Mouse (Mus musculus): ENCODE measurements at regions not wholly inside any gene's neighbourhood (a gene's known extent, or its start where the extent isn't known, plus 50 kb on each side); places are given as distances from the start of the nearest gene placed in this dataset.

DNA sequence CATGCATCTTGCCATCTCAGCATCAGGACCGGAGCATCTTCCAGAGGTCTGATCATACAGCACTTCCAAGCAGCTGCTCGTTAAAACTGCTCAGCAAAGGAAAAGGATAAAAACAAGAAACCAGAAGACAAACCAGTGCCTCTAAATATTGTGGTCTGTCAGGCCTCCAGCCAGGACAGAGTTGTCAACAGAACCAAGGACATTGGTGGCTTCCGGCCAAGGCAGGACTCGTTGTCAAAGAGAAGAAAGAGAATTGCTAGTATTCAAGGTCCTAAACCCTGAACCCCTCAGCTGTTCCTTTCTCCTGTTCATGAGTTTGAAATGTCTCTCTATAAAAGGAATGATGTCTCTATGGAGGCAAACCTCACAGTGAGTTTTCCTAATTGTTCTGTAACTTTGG, 155.0 kb downstream of the Sp3 start:
- Histone ChIP-seq H3K4me2 (no peak overlapping the region), H3K9ac (no peak overlapping the region), H3K27me3 (0 out of 2 replicates have a peak, but pooled peaks cover 3% of the 10 kb centered on the region), H3K9me3 (no peaks in the 10 kb centered on the region), H3K27ac (no peak overlapping the region), H3K4me1 (replicated peaks) (0 out of 2 replicates have a peak, but pooled peaks cover 2% of the 10 kb centered on the region), H3K4me3 (no peak overlapping the region), H3K36me3 (no peaks in the 10 kb centered on the region)
- ATAC-seq (ENCODE audit: low FRiP score): no peak
- 73% methylated on average over 4 of the region's 4 CpGs for WGBS

DNA sequence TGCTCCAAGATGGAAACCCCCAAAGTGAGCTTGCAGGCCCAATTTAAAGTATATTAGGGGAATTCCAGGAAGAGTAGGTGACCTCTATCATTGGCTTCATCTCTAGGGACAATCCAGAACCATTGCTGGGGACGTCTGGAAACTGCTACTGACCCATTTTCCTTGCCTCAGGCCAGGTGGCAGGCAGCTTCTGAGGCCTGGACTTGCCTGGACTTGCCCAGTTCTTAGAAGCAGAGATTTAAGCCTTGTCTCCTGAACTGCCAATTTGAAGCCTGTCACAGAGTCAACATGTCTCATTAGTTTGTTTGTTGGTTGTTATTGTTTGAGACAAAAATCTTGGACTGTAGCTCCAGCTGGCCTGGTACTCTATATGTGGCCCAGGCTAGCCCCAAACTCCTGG, 151.1 kb downstream of the Sp3 start:
- 0 out of 2 replicates have a peak, but pooled peaks cover 3% of the 10 kb centered on the region for H3K27me3 ChIP-seq
- ATAC-seq (ENCODE audit: low FRiP score): no peak
- H3K9me3 ChIP-seq: no peaks in the 10 kb centered on the region
- WGBS: 39% methylated on average over 1 of the region's 1 CpGs
- H3K27ac ChIP-seq: no peak overlapping the region
- no peaks in the 10 kb centered on the region for H3K36me3 ChIP-seq
- no peak overlapping the region for H3K9ac ChIP-seq
- H3K4me3 ChIP-seq: no peak overlapping the region
- no peak overlapping the region for H3K4me2 ChIP-seq
- H3K4me1 ChIP-seq (replicated peaks): 0 out of 2 replicates have a peak, but pooled peaks cover 2% of the 10 kb centered on the region

DNA sequence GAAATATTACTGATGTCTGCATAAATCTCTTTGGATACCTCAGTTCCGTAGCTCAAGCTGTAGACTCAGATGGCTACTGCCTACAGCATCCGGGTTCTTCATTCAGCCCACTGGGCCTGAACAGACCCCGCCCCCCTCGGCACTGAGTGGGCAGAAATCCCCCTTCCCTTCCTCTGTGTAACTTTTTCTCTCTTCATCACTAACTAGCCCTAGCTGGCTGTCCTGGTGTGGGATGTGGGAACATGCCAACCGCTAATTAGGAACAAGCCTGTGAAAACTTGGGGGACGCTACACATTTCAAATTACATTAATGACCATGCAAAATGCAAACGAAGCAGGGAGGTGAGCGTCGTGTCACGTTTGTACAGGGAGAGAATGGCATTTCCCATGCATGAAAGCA, 147.5 kb downstream of the Sp3 start:
- no peak for ATAC-seq (ENCODE audit: low FRiP score)
- 71% methylated on average over 10 of the region's 10 CpGs for WGBS
- H3K9ac ChIP-seq: no peak overlapping the region
- no peaks in the 10 kb centered on the region for H3K9me3 ChIP-seq
- H3K27ac ChIP-seq: no peak overlapping the region
- H3K4me2 ChIP-seq: no peak overlapping the region
- no peak overlapping the region for H3K4me3 ChIP-seq
- no peaks in the 10 kb centered on the region for H3K36me3 ChIP-seq
- no peaks in the 10 kb centered on the region for H3K27me3 ChIP-seq
- H3K4me1 ChIP-seq (replicated peaks): peaks cover 1% of the 10 kb centered on the region; the same call in 1 of the 2 replicates

DNA sequence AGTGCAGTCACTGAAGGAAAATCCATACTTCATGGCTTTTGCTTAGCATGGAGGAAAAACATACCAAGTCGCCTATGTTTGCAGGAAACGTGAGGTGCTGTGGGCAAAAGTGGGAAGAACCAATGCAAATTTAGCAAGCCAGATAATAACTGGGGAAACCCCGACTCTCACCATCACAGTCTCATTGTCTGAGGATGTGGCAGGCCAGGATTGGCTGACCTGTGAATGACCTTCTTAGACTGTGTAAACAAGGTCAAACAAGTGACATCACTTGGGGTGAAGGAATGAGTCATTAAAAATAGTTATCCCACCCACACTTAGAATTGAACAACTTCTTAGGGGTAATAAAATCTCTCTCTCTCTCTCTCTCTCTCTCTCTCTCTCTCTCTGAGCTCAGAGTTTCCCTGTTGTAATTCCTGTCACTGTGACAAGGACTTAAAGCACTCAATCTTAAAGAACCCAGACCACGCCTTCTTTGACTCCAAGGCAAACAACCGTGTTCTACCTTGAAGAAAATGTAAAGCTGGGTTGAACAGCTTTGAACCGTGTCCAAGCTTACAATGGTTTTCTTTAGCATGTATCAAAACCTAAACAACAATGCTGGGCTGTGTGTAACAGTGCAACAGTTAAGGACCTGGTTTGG, 142.0 kb downstream of the Sp3 start:
- H3K4me3 ChIP-seq: no peak overlapping the region
- no peak overlapping the region for H3K27ac ChIP-seq
- H3K4me1 ChIP-seq (replicated peaks): peaks cover 16% of the 10 kb centered on the region
- ATAC-seq (ENCODE audit: low FRiP score): no peak
- no peak overlapping the region for H3K4me2 ChIP-seq
- H3K9me3 ChIP-seq: no peaks in the 10 kb centered on the region; the same call in 1 of the 2 replicates
- H3K27me3 ChIP-seq: no peaks in the 10 kb centered on the region
- WGBS: 67% methylated on average over 6 of the region's 6 CpGs
- no peaks in the 10 kb centered on the region for H3K36me3 ChIP-seq
- no peak overlapping the region for H3K9ac ChIP-seq

DNA sequence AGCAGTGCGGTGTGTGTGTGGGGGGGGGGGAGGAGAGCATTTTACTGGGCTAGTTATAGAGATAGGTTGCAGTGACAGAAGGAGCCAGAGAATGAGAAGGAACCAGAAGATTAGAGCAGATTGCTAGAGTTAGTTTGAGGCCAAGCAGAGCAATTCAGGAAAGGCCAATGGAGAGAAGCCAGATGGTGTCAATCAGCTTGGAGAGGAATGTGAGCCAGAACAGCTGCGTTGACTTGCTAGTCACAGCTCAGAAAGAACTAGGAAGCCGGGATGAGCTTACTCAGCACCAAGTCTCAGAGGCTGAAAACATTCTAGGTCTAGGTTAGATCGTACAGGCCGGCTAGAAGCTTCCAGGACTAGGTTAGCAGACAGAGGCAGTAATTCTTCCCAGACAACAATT, 140.6 kb downstream of the Sp3 start:
- ATAC-seq (ENCODE audit: low FRiP score): no peak

DNA sequence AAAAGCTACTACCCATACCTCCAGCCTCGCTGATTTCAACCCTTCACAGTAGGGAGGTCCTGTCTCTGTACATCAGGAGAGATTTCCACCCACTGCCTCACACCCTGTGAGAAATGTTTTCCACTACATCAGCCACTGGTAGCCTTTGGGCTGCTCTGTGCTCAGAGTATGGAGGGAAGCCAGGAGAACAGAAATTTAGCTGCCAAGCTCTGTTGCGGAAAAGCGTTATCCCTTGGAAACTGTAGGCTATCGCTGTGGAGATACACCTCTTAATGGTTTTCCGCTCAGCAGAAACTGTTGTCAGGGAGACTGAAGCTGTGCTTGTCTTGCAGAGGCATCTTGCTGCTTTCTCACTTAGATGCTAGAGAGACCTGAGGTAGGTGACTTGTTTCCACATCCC, 138.9 kb downstream of the Sp3 start:
- 75% methylated on average over 5 of the region's 5 CpGs for WGBS
- no peak for ATAC-seq (ENCODE audit: low FRiP score)
- no peak overlapping the region for H3K4me3 ChIP-seq
- H3K9me3 ChIP-seq: no peaks in the 10 kb centered on the region; the same call in 1 of the 2 replicates
- no peaks in the 10 kb centered on the region for H3K36me3 ChIP-seq
- peaks cover 16% of the 10 kb centered on the region for H3K4me1 ChIP-seq (replicated peaks)
- H3K27me3 ChIP-seq: no peaks in the 10 kb centered on the region
- H3K9ac ChIP-seq: no peak overlapping the region
- H3K4me2 ChIP-seq: no peak overlapping the region
- peak overlapping the region; percentile 18; the same call in 1 of the 2 replicates for H3K27ac ChIP-seq

More for the DNA sequence above, 140.6 kb downstream of the Sp3 start:
- Histone ChIP-seq H3K4me2 (no peak overlapping the region), H3K36me3 (no peaks in the 10 kb centered on the region), H3K4me3 (no peak overlapping the region), H3K27me3 (no peaks in the 10 kb centered on the region), H3K4me1 (replicated peaks) (peaks cover 16% of the 10 kb centered on the region), H3K9ac (no peak overlapping the region), H3K27ac (no peak overlapping the region), H3K9me3 (no peaks in the 10 kb centered on the region; the same call in 1 of the 2 replicates)
- 87% methylated on average over 5 of the region's 5 CpGs for WGBS

DNA sequence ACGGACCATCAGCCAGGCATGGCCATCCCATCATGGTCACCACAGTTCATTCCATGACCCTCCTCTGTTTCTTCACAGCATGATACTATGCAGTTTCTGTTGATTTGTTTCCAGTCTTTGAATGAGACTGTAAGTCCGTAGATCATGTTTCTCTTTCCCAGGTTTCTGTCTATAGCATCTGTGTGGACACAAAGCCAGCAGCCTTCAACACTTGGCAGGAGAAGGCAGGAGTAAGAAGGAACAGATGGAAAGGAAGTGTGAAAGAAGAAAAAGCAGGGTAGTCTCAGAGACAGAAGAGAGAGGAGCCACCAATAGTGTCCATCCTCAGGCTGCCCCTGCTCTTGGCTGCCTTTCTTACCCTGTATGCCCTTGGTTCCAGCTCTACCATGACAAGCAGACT, 136.6 kb downstream of the Sp3 start:
- H3K27ac ChIP-seq: no peak overlapping the region
- H3K9me3 ChIP-seq: no peaks in the 10 kb centered on the region; the same call in 1 of the 2 replicates
- H3K4me3 ChIP-seq: no peak overlapping the region
- H3K9ac ChIP-seq: no peak overlapping the region
- 78% methylated on average over 2 of the region's 2 CpGs for WGBS
- no peaks in the 10 kb centered on the region for H3K27me3 ChIP-seq
- no peak overlapping the region for H3K4me2 ChIP-seq
- ATAC-seq (ENCODE audit: low FRiP score): no peak
- peaks cover 11% of the 10 kb centered on the region for H3K4me1 ChIP-seq (replicated peaks)
- no peaks in the 10 kb centered on the region for H3K36me3 ChIP-seq

DNA sequence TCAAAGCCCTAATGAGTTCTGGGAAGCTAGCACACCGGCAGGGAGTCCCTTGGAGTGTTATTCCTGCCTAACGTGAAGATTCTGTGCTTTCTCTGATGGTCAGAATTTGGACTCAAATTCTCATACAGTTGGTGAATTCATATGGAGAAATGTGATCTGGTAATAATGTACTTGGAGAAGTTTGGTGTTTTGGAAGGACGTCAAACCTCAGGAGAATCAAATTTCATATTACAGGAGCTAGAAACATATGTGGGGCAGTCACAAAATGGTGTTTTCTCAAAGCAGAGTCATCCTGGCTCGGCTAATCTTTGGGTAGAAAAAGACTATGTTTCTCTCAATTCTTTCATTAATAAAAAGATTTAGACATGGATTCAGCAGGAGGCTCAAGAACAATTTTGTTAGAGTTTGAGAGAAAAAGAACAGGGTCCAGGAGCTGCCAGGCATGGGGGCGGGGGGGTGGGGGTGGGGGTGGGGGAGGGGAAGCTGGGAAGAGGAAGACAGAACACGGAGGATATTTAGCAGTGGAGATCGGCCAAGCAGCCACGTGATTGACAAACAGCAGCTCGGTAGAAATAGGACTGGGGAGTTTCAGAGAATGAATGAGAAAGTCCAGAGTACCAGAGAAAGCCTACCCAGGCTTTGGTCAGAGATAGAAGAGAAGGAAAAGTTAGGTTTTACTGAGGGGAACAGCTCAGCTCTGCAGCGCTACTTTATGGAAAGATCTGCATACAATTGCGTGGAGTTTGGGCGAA, 130.6 kb downstream of the Sp3 start:
- 49% methylated on average over 12 of the region's 12 CpGs for WGBS
- H3K9me3 ChIP-seq: 0 out of 2 replicates have a peak, but pooled peaks cover 4% of the 10 kb centered on the region
- no peak overlapping the region for H3K9ac ChIP-seq
- no peaks in the 10 kb centered on the region; the same call in 1 of the 2 replicates for H3K4me1 ChIP-seq (replicated peaks)
- no peak for ATAC-seq (ENCODE audit: low FRiP score)
- H3K4me2 ChIP-seq: no peak overlapping the region
- H3K4me3 ChIP-seq: no peak overlapping the region
- H3K27me3 ChIP-seq: no peaks in the 10 kb centered on the region
- no peaks in the 10 kb centered on the region for H3K36me3 ChIP-seq
- no peak overlapping the region for H3K27ac ChIP-seq

DNA sequence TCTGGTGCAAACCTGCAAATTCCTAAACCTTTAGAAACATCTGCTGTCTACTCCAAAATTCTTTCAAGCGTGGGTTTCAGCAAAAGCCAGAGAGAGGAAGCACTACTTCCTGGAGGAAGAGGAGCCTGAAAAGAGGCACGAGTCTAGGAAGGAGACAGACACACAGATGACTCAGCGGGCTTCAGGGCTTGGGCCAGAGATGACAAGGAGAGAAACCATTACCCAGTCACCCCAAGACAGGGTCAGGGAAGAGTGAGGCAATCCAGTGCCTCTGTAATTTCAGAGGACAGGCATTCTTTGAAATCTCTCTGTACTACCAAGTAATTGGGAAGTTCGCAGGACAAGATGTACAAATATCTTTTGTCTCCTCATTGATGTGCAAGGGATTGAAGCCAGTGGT, 127.7 kb downstream of the Sp3 start:
- Histone ChIP-seq H3K36me3 (no peaks in the 10 kb centered on the region), H3K9ac (no peak overlapping the region), H3K27ac (no peak overlapping the region), H3K9me3 (0 out of 2 replicates have a peak, but pooled peaks cover 4% of the 10 kb centered on the region), H3K27me3 (no peaks in the 10 kb centered on the region), H3K4me3 (no peak overlapping the region), H3K4me1 (replicated peaks) (no peaks in the 10 kb centered on the region; the same call in 1 of the 2 replicates), H3K4me2 (no peak overlapping the region)
- ATAC-seq (ENCODE audit: low FRiP score): no peak
- WGBS: 87% methylated on average over 4 of the region's 4 CpGs

DNA sequence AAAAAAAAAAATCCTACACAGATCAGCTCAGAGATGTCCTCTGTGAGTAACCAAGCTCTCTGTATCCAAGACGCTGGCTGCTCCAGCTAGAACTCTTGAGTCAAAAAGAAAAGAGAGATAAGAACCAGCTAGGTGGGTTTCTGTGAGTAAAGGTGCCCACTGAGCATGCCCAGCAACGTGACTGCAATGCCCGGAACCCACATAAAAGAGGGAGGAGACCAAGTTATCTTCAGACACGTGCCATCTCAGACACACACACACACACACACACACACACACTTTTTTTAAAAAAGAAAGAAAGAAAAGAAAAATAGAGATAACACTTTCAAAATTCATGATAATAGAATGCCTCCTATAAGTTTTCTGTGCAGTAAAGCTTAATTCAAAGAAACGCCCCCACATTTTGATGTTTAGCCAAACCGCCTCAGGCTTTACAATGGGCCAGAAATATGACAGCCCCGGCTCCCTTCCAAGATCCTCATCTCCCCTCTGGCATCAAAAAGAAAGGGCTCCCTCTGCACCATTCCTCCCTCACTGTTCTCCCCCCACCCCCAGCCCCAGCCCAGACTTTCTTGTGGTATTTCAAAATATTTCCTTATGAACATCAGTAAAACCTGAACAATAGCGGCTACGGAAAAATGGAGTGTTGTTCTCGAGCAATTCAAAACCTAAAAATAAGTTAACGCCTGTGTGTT, 124.8 kb downstream of the Sp3 start:
- WGBS: 89% methylated on average over 11 of the region's 11 CpGs
- H3K9me3 ChIP-seq: 0 out of 2 replicates have a peak, but pooled peaks cover 3% of the 10 kb centered on the region
- H3K27me3 ChIP-seq: no peaks in the 10 kb centered on the region
- H3K4me3 ChIP-seq: no peak overlapping the region
- H3K4me1 ChIP-seq (replicated peaks): no peaks in the 10 kb centered on the region
- no peak overlapping the region for H3K27ac ChIP-seq
- H3K4me2 ChIP-seq: no peak overlapping the region
- no peak for ATAC-seq (ENCODE audit: low FRiP score)
- no peak overlapping the region for H3K9ac ChIP-seq
- H3K36me3 ChIP-seq: no peaks in the 10 kb centered on the region

DNA sequence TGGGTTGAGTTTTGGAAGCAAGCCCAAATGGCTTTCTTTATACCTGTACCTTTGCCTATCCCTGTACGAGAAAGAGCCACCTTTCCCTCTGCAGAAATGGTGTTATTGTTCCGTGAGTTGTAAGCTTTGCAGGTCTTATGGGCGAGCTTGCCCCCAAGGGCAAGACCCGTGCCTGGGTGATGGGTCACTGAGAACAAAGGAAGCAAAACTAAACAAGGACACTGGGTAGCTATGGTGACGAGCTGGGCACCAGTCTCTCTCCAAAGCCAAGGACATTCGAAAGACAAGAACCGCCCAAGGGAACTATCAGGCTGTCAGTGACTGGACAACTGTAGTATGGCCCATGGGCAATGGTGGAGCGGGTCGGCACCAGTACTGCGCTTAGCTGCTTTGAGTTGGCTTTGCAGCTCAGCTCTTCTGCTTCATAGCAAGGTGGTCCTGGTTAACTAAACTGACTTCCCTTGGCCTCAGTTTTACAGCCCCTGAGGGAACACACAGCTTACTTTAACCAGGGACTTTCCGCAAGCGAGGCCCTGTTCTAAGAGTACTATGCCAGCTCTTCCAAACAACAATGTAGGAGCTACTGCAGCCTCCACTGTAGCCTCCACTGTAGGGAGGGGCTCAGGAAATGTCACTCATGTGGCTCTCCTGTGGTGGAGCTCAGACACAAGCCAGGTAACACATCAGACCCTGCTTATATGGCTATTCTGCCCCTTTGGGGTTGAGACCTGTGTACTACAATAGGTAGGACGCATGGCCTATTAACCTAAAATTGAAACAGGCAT, 124.1 kb downstream of the Sp3 start:
- H3K9ac ChIP-seq: no peak overlapping the region
- H3K9me3 ChIP-seq: no peaks in the 10 kb centered on the region
- no peak for ATAC-seq (ENCODE audit: low FRiP score)
- H3K27ac ChIP-seq: no peak overlapping the region
- H3K4me3 ChIP-seq: no peak overlapping the region
- H3K36me3 ChIP-seq: no peaks in the 10 kb centered on the region
- no peak overlapping the region for H3K4me2 ChIP-seq
- H3K4me1 ChIP-seq (replicated peaks): no peaks in the 10 kb centered on the region
- 73% methylated on average over 13 of the region's 13 CpGs for WGBS
- H3K27me3 ChIP-seq: no peaks in the 10 kb centered on the region

DNA sequence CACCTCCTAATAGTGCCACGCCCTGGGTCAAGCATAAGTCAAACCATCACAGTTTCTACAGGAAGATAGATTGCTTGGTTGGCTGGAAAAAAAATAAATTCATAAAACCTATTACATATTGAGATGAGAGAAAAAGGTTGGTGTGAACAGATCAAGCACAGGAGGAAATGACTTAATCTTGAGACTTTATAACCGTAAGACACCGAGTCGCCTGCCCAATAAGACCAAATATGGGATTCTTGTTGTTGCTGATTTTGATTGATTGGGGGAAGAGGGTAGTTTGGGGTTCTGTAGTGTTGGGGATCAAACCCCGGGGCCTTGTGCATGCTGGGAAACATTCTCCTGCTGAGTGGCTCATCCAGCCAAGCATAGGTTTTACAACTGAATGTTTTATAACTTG, 122.9 kb downstream of the Sp3 start:
- no peak for ATAC-seq (ENCODE audit: low FRiP score)
- 94% methylated on average over 5 of the region's 5 CpGs for WGBS

More for the DNA sequence above, 122.9 kb downstream of the Sp3 start:
- Histone ChIP-seq H3K9me3 (no peaks in the 10 kb centered on the region), H3K27me3 (no peaks in the 10 kb centered on the region), H3K36me3 (no peaks in the 10 kb centered on the region), H3K4me2 (no peak overlapping the region), H3K4me3 (no peak overlapping the region), H3K4me1 (replicated peaks) (no peaks in the 10 kb centered on the region), H3K9ac (no peak overlapping the region), H3K27ac (no peak overlapping the region)

All from hindbrain, embryonic 13.5 days (tissue).